In genomic region chr11:95837059-95837458, GRCm38 (mm10) we compare ENCODE assay signal across 8 mouse cellular contexts. TPM values are rescaled to one million over a fixed set of nuclear protein-coding genes. Genes with fewer than 3 reads are reported as not detected.
A peak's percentile ranks its signal among the peaks of the same experiment; 100 is the strongest.
DNase-seq lines count a peak whose midpoint lies in the region; ATAC-seq lines count a peak whose summit lies in the region.

TSS of gene Gngt2 (plus strand) at chr11:95837216.

- H3K4me3 ChIP-seq in hindbrain, embryonic 16.5 days (ENCODE audit: low read length), result no peak within 1 kb of the TSS
- no peak within 1 kb of the TSS for H3K4me3 ChIP-seq in hindbrain, embryonic 10.5 days
- no peak within 1 kb of the TSS for H3K4me3 ChIP-seq in embryonic facial prominence, embryonic 15.5 days (replicated peaks)
- no peak within 1 kb of the TSS for H3K4me3 ChIP-seq in liver, embryonic 13.5 days (replicated peaks)
- H3K4me3 ChIP-seq in stomach, embryonic 15.5 days (replicated peaks), result no peak within 1 kb of the TSS

- no peaks in the 10 kb centered on the region for H3K36me3 ChIP-seq in hindbrain, embryonic 16.5 days (ENCODE audit: control insufficient read depth, insufficient read depth, low read length)
- H3K36me3 ChIP-seq in hindbrain, embryonic 10.5 days, result no peaks in the 10 kb centered on the region
- H3K36me3 ChIP-seq in embryonic facial prominence, embryonic 15.5 days, result no peaks in the 10 kb centered on the region
- no peaks in the 10 kb centered on the region for H3K36me3 ChIP-seq in liver, embryonic 13.5 days
- no peaks in the 10 kb centered on the region for H3K36me3 ChIP-seq in stomach, embryonic 15.5 days

- H3K9ac ChIP-seq in hindbrain, embryonic 16.5 days (ENCODE audit: low read depth, low read length), result no peak within 1 kb of the TSS
- no peak within 1 kb of the TSS for H3K9ac ChIP-seq in embryonic facial prominence, embryonic 15.5 days
- H3K9ac ChIP-seq in liver, embryonic 13.5 days, result peak within 1 kb of the TSS; percentile 20; the same call in 1 of the 2 replicates
- H3K9ac ChIP-seq in stomach, embryonic 15.5 days, result no peak within 1 kb of the TSS

- H3K4me2 ChIP-seq in hindbrain, embryonic 16.5 days (ENCODE audit: low read length), result no peak within 1 kb of the TSS
- peak within 1 kb of the TSS; percentile 24; the same call in 1 of the 2 replicates for H3K4me2 ChIP-seq in embryonic facial prominence, embryonic 15.5 days (replicated peaks)
- no peak within 1 kb of the TSS for H3K4me2 ChIP-seq in liver, embryonic 13.5 days
- H3K4me2 ChIP-seq in stomach, embryonic 15.5 days, result 0 out of 2 replicates have a peak within 1 kb of the TSS, but pooled peaks have one; percentile 9

- WGBS in hindbrain, embryonic 16.5 days, result 55% methylated on average over 10 of the region's 10 CpGs
- WGBS in hindbrain, embryonic 10.5 days, result 87% methylated on average over 10 of the region's 10 CpGs
- WGBS in embryonic facial prominence, embryonic 15.5 days, result 43% methylated on average over 10 of the region's 10 CpGs
- WGBS in liver, embryonic 13.5 days (ENCODE audit: insufficient replicate concordance), result 73% methylated on average over 10 of the region's 10 CpGs
- 44% methylated on average over 10 of the region's 10 CpGs for WGBS in stomach, embryonic 15.5 days

- H3K4me1 ChIP-seq in hindbrain, embryonic 16.5 days (ENCODE audit: control insufficient read depth, insufficient read depth, low read depth, low read length), result peaks cover 16% of the 10 kb centered on the region
- H3K4me1 ChIP-seq in hindbrain, embryonic 10.5 days (replicated peaks), result peaks cover 53% of the 10 kb centered on the region
- peaks cover 44% of the 10 kb centered on the region for H3K4me1 ChIP-seq in embryonic facial prominence, embryonic 15.5 days
- H3K4me1 ChIP-seq in liver, embryonic 13.5 days (replicated peaks), result peaks cover 84% of the 10 kb centered on the region
- H3K4me1 ChIP-seq in stomach, embryonic 15.5 days, result peaks cover 34% of the 10 kb centered on the region

- ATAC-seq in hindbrain, embryonic 16.5 days, result no peak
- ATAC-seq in embryonic facial prominence, embryonic 15.5 days (ENCODE audit: insufficient number of reproducible peaks, low FRiP score, low TSS enrichment, low read depth), result 0 out of 2 replicates have a peak, but pooled peaks have one; percentile 5
- ATAC-seq in liver, embryonic 13.5 days (ENCODE audit: low read depth), result no peak
- no peak for ATAC-seq in stomach, embryonic 15.5 days (ENCODE audit: insufficient read depth, low FRiP score, low read depth)

- H3K27ac ChIP-seq in hindbrain, embryonic 16.5 days (ENCODE audit: low read depth, low read length), result 0 out of 2 replicates have a peak within 1 kb of the TSS, but pooled peaks have one; percentile 36
- H3K27ac ChIP-seq in hindbrain, embryonic 10.5 days, result no peak within 1 kb of the TSS
- peak within 1 kb of the TSS; percentile 22; the same call in 1 of the 2 replicates for H3K27ac ChIP-seq in embryonic facial prominence, embryonic 15.5 days (replicated peaks)
- H3K27ac ChIP-seq in liver, embryonic 13.5 days, result peak within 1 kb of the TSS; percentile 71
- H3K27ac ChIP-seq in stomach, embryonic 15.5 days, result no peak within 1 kb of the TSS; the same call in 1 of the 2 replicates

- H3K9me3 ChIP-seq in hindbrain, embryonic 16.5 days (ENCODE audit: control insufficient read depth, low read length), result no peaks in the 10 kb centered on the region
- H3K9me3 ChIP-seq in hindbrain, embryonic 10.5 days, result no peaks in the 10 kb centered on the region
- no peaks in the 10 kb centered on the region for H3K9me3 ChIP-seq in embryonic facial prominence, embryonic 15.5 days (replicated peaks)
- no peaks in the 10 kb centered on the region for H3K9me3 ChIP-seq in liver, embryonic 13.5 days (replicated peaks)
- no peaks in the 10 kb centered on the region for H3K9me3 ChIP-seq in stomach, embryonic 15.5 days

- H3K27me3 ChIP-seq in hindbrain, embryonic 16.5 days (replicated peaks; ENCODE audit: control insufficient read depth, insufficient read depth, low read length), result peaks cover 34% of the 10 kb centered on the region
- H3K27me3 ChIP-seq in hindbrain, embryonic 10.5 days (ENCODE audit: insufficient read depth, poor library complexity, severe bottlenecking), result peaks cover 84% of the 10 kb centered on the region
- H3K27me3 ChIP-seq in embryonic facial prominence, embryonic 15.5 days, result peaks cover 61% of the 10 kb centered on the region
- peaks cover 51% of the 10 kb centered on the region for H3K27me3 ChIP-seq in liver, embryonic 13.5 days
- peaks cover 31% of the 10 kb centered on the region for H3K27me3 ChIP-seq in stomach, embryonic 15.5 days (replicated peaks)

- no peak for DNase-seq in hindbrain, embryonic 10.5 days (ENCODE audit: low spot score)
- peak; percentile 80 for DNase-seq in NIH3T3 (ENCODE audit: low read depth)
- DNase-seq in heart, postnatal 4 days, result peak; percentile 88
- DNase-seq in liver, embryonic 13.5 days, result no peak
- DNase-seq in embryo, embryonic 11 days, result no peak

RNA-seq across cellular contexts. Expression of gene Gngt2, which starts in this region (rescaled TPM):
- polyA plus RNA-seq in hindbrain, embryonic 16.5 days (2015; fragmentation: Nextera tagmentation; extraction: Ambion mirVana), result 3.7 and 3.9 TPM in 2 replicates
- polyA plus RNA-seq in hindbrain, embryonic 10.5 days (2016; fragmentation: Nextera tagmentation; extraction: Ambion mirVana), result 7.9 and 8.4 TPM in 2 replicates
- polyA plus RNA-seq in embryonic facial prominence, embryonic 15.5 days (2015; fragmentation: Nextera tagmentation; extraction: Ambion mirVana), result 16.8 and 20.8 TPM in 2 replicates
- total RNA-seq in heart, postnatal 4 days (2021), result 10 to 100 TPM; 23.2 to 23.8 TPM
- polyA plus RNA-seq in liver, embryonic 13.5 days (2015; fragmentation: Nextera tagmentation; extraction: Ambion mirVana), result 13.8 and 15.3 TPM in 2 replicates
- polyA plus RNA-seq in stomach, embryonic 15.5 days (2015; fragmentation: Nextera tagmentation; extraction: Ambion mirVana), result 16.9 and 17.1 TPM in 2 replicates

Comparison
In these comparisons a context has a peak if more than half of its experiments do, and no peak if none do; other contexts are left out.
1. H3K27ac ChIP-seq: peak in hindbrain, embryonic 16.5 days (single experiment), embryonic facial prominence, embryonic 15.5 days (single experiment) and liver, embryonic 13.5 days (single experiment); none in hindbrain, embryonic 10.5 days (single experiment) and stomach, embryonic 15.5 days (single experiment).
2. H3K4me2 ChIP-seq: peak in embryonic facial prominence, embryonic 15.5 days (single experiment) and stomach, embryonic 15.5 days (single experiment); none in hindbrain, embryonic 16.5 days (single experiment) and liver, embryonic 13.5 days (single experiment).
3. DNase-seq: peak in NIH3T3 (single experiment) and heart, postnatal 4 days (single experiment); none in hindbrain, embryonic 10.5 days (single experiment), liver, embryonic 13.5 days (single experiment) and embryo, embryonic 11 days (single experiment).